In the genomic region with DNA sequence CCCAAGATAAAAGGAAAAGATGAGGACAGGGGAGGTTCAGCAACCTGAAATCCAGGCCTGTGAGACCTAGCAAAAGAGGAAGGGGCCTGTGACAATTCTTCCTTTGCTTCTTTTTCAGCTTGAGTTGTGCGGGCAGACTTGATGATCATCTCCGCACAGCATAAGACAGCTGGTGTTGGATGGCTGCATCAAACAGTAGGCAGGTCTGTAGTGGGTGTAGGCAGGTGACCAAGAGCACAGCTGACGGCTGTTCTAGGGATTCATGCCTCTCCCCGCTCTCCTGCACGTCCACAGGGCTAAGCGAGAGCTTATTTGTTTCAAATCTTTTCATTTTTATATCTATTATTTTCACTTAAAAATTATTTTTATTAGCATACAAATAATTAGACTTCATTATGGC, we compare ENCODE assay signal across 16 mouse cellular contexts.
DNase-seq lines count a peak whose midpoint lies in the region; ATAC-seq and TF ChIP-seq lines count a peak whose summit lies in the region.
"Had no signal": no experiment of that assay in that cellular context is flagged by ENCODE, and none has a peak within 500 bp of the region (broad histone marks: within the 10 kb centered on the region; RNA-seq: fewer than 3 reads in every experiment).

No protein-coding gene starts in this region.

- no peaks in the 10 kb centered on the region for H3K9me3 ChIP-seq in midbrain, postnatal 0 days (ENCODE audit: low read length)
- H3K9me3 ChIP-seq in midbrain, embryonic 15.5 days, result no peaks in the 10 kb centered on the region
- H3K9me3 ChIP-seq in intestine, embryonic 16.5 days (ENCODE audit: control insufficient read depth, low read length), result no peaks in the 10 kb centered on the region
- H3K9me3 ChIP-seq: embryonic facial prominence, embryonic 12.5 days; forebrain, embryonic 15.5 days; heart, embryonic 13.5 days had no signal

- peak; percentile 42 to 57 for DNase-seq in cerebellum, postnatal 14 days
- no peak for DNase-seq in cerebellum, adult 9-11 months
- DNase-seq in layer of hippocampus, adult 9-11 months, result peak; percentile 15
- no peak for DNase-seq in layer of hippocampus, adult 9-10 months (ENCODE audit: low spot score)
- peak; percentile 56 for DNase-seq in midbrain, postnatal 0 days (ENCODE audit: low spot score)
- DNase-seq: adrenal gland, postnatal 10 days; cerebellum, adult 11-12 months; cerebellum, adult 9-10 months; gastrocnemius, postnatal 36 days; heart, adult 11 months; heart, postnatal 36 days had no signal

- no peak overlapping the region for H3K9ac ChIP-seq in midbrain, postnatal 0 days (replicated peaks; ENCODE audit: low read length, poor library complexity, severe bottlenecking)
- H3K9ac ChIP-seq in midbrain, embryonic 15.5 days, result no peak overlapping the region
- H3K9ac ChIP-seq in intestine, embryonic 16.5 days (ENCODE audit: low read depth, low read length), result no peak overlapping the region
- H3K9ac ChIP-seq: embryonic facial prominence, embryonic 12.5 days; forebrain, embryonic 15.5 days; heart, embryonic 13.5 days had no signal

- no peaks in the 10 kb centered on the region for H3K4me1 ChIP-seq in midbrain, postnatal 0 days (ENCODE audit: insufficient read depth, low read length)
- no peaks in the 10 kb centered on the region for H3K4me1 ChIP-seq in midbrain, embryonic 15.5 days
- H3K4me1 ChIP-seq in intestine, embryonic 16.5 days (ENCODE audit: control insufficient read depth, insufficient read depth, low read length), result no peaks in the 10 kb centered on the region
- H3K4me1 ChIP-seq: embryonic facial prominence, embryonic 12.5 days; heart, embryonic 13.5 days had no signal

- no peak overlapping the region for H3K4me2 ChIP-seq in midbrain, postnatal 0 days (ENCODE audit: low read depth, low read length, poor library complexity, severe bottlenecking)
- H3K4me2 ChIP-seq in midbrain, embryonic 15.5 days, result no peak overlapping the region
- no peak overlapping the region for H3K4me2 ChIP-seq in intestine, embryonic 16.5 days (ENCODE audit: low read depth, low read length)
- H3K4me2 ChIP-seq: embryonic facial prominence, embryonic 12.5 days; forebrain, embryonic 15.5 days; heart, embryonic 13.5 days had no signal

- TF ChIP-seq CTCF in midbrain, postnatal 0 days (IDR thresholded peaks at IDR 0.05), result no peak

- H3K4me3 ChIP-seq in midbrain, postnatal 0 days (ENCODE audit: low read depth, low read length), result no peak overlapping the region
- H3K4me3 ChIP-seq in midbrain, embryonic 15.5 days, result no peak overlapping the region
- no peak overlapping the region for H3K4me3 ChIP-seq in intestine, embryonic 16.5 days (ENCODE audit: low read length)
- H3K4me3 ChIP-seq: embryonic facial prominence, embryonic 12.5 days; forebrain, embryonic 15.5 days; heart, embryonic 13.5 days had no signal

- 92% methylated on average over 6 of the region's 6 CpGs for WGBS in midbrain, postnatal 0 days
- 94% methylated on average over 6 of the region's 6 CpGs for WGBS in midbrain, embryonic 15.5 days
- WGBS in intestine, embryonic 16.5 days, result 87% methylated on average over 6 of the region's 6 CpGs

- H3K36me3 ChIP-seq in midbrain, postnatal 0 days (ENCODE audit: insufficient read depth, low read length), result no peaks in the 10 kb centered on the region
- no peaks in the 10 kb centered on the region for H3K36me3 ChIP-seq in midbrain, embryonic 15.5 days (replicated peaks)
- no peaks in the 10 kb centered on the region for H3K36me3 ChIP-seq in intestine, embryonic 16.5 days (ENCODE audit: control insufficient read depth, insufficient read depth, low read length)
- H3K36me3 ChIP-seq: embryonic facial prominence, embryonic 12.5 days; forebrain, embryonic 15.5 days; heart, embryonic 13.5 days had no signal

- ATAC-seq in midbrain, postnatal 0 days (ENCODE audit: low FRiP score), result no peak; the same call in 1 of the 2 replicates
- no peak for ATAC-seq in midbrain, embryonic 15.5 days (replicated peaks)
- ATAC-seq in intestine, embryonic 16.5 days, result no peak
- ATAC-seq: forebrain, embryonic 15.5 days had no signal

- no peak overlapping the region for H3K27ac ChIP-seq in midbrain, postnatal 0 days (ENCODE audit: low read depth, low read length)
- no peak overlapping the region for H3K27ac ChIP-seq in midbrain, embryonic 15.5 days
- H3K27ac ChIP-seq in intestine, embryonic 16.5 days (ENCODE audit: low read length), result no peak overlapping the region
- H3K27ac ChIP-seq: embryonic facial prominence, embryonic 12.5 days; forebrain, embryonic 15.5 days; heart, embryonic 13.5 days had no signal

- H3K27me3 ChIP-seq in midbrain, postnatal 0 days (ENCODE audit: insufficient read depth, low read length), result no peaks in the 10 kb centered on the region
- no peaks in the 10 kb centered on the region for H3K27me3 ChIP-seq in midbrain, embryonic 15.5 days (replicated peaks)
- no peaks in the 10 kb centered on the region for H3K27me3 ChIP-seq in intestine, embryonic 16.5 days (replicated peaks; ENCODE audit: control insufficient read depth, insufficient read depth, low read length)
- H3K27me3 ChIP-seq: embryonic facial prominence, embryonic 12.5 days; forebrain, embryonic 15.5 days; heart, embryonic 13.5 days had no signal

Comparison
In these comparisons a context has a peak if more than half of its experiments do, and no peak if none do; other contexts are left out.
1. DNase-seq: peak in cerebellum, postnatal 14 days (2 of 2), layer of hippocampus, adult 9-11 months (single experiment) and midbrain, postnatal 0 days (single experiment); none in cerebellum, adult 9-11 months (single experiment) and layer of hippocampus, adult 9-10 months (single experiment).